Mouse (Mus musculus) liver, adult 2 months (tissue): ENCODE data around the gene Sorcs1.

Experiments
- CTCF ChIP-seq: fragments of 200-500 bp; IDR thresholded peaks from 2 replicates; pipeline ENCODE4 v1.5.1; 2011; ENCODE audit warnings: low read depth, low read length, control low read depth
- POLR2A ChIP-seq: fragments of 200-500 bp; IDR thresholded peaks from 2 replicates; pipeline ENCODE4 v1.6.1; 2011; ENCODE audit warnings: low read length, control low read depth; ENCODE audit not compliant: insufficient read depth; ENCODE audit errors: extremely low read depth

DNA sequence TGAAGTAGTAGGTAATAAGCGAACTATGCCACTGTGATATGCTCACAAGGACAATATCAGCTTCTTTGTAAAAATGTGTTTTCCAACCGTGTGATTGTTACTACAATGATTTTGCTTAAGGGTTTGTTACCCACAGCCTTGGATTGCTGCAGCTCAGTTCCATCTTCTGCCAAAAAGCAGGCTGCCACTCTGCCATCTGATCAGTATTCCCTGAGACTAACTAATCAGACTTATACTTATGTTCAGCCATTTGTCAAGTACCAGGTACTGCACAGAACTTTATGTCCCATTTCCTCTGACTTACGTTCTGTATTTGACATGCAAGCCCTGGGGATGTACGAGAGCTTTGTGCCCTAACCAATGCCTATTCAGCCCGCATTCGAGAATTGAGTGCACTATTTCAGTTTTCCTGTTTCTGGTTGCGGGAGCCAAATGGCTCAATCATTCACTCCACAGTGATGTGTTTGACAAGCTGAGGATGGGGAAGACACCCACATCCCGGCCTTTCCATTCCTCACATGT is 164.1 kb downstream of the Sorcs1 start:
- TF ChIP-seq CTCF (no peak), POLR2A (no peak)
